Mouse (Mus musculus) G1E (cell line): ENCODE measurements at regions not wholly inside any gene's neighbourhood (a gene's known extent, or its start where the extent isn't known, plus 50 kb on each side); places are given as distances from the start of the nearest gene placed in this dataset.

ENCODE experiments used
- ATAC-seq: 2 replicates; pipeline ENCODE4 v1.8.0; 2016; ENCODE audit warnings: mild to moderate bottlenecking; ENCODE audit not compliant: insufficient number of reproducible peaks, poor library complexity, low FRiP score, severe bottlenecking; ENCODE audit errors: extremely low read depth
- DNase-seq: peaks from one replicate; pipeline ENCODE4 v3.0.0; 2012; ENCODE audit warnings: low spot score
- H3K27me3 ChIP-seq: 2 replicates; pipeline ENCODE4 v1.6.1; 2012; ENCODE audit warnings: mild to moderate bottlenecking, low read length, inconsistent platforms; ENCODE audit not compliant: insufficient read depth
- H3K36me3 ChIP-seq: replicated peaks from 2 replicates; pipeline ENCODE3; 2012; ENCODE audit warnings: mild to moderate bottlenecking, inconsistent platforms
- H3K4me1 ChIP-seq: 2 replicates; pipeline ENCODE4 v1.6.1; 2012; ENCODE audit warnings: low read depth, low read length, inconsistent platforms, mixed read lengths; ENCODE audit not compliant: insufficient read depth
- H3K4me3 ChIP-seq: 2 replicates; pipeline ENCODE4 v1.5.1; 2012; ENCODE audit warnings: low read depth, mild to moderate bottlenecking, inconsistent platforms, low read length, moderate library complexity, mixed read lengths
- H3K9me3 ChIP-seq: replicated peaks from 2 replicates; pipeline ENCODE4 v1.6.1; 2012; ENCODE audit warnings: inconsistent platforms
- CTCF ChIP-seq: IDR thresholded peaks from 2 replicates; pipeline ENCODE4 v1.5.1; 2012; ENCODE audit warnings: low read depth, low read length, inconsistent platforms, mixed read lengths
- GATA1 ChIP-seq: IDR thresholded peaks from 2 replicates; pipeline ENCODE4 v1.6.1; 2012; ENCODE audit warnings: borderline replicate concordance, low read length, inconsistent platforms, mixed read lengths
- GATA2 ChIP-seq: IDR thresholded peaks from 2 replicates; pipeline ENCODE4 v1.6.1; 2012; ENCODE audit warnings: low read depth, low read length, inconsistent platforms, borderline replicate concordance
- POLR2AphosphoS5 ChIP-seq: IDR thresholded peaks from 2 replicates; pipeline ENCODE4 v1.6.1; 2012; ENCODE audit warnings: low read depth, low read length, inconsistent platforms; ENCODE audit not compliant: insufficient replicate concordance
- TAL1 ChIP-seq: conservative IDR thresholded peaks from 2 replicates; pipeline ENCODE4 v1.6.1; 2012; ENCODE audit warnings: low read depth, low read length, inconsistent platforms, mixed read lengths

DNA sequence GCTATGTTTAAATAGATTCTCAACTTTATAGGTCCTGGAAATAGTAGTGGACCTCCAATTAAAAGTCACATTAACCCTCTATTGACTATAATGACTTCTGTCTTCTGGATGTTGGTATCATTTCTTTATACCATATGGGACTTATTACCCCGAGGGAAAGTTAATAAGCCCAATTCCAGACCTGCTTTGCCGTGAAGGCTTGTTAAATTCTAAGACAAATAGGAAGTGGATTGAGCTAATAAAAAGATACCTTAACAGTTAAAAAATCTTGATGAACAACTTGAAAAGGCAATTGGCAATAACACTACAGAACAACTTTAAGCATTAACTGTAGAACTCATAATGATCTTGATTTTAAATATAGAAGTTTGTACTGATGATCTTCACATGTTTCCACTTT lies 309.0 kb downstream of the Hace1 start:
- DNase-seq (no peak), ATAC-seq (no peak)
- Histone ChIP-seq H3K4me3 (no peak overlapping the region), H3K9me3 (no peaks in the 10 kb centered on the region), H3K36me3 (no peaks in the 10 kb centered on the region), H3K4me1 (no peaks in the 10 kb centered on the region), H3K27me3 (no peaks in the 10 kb centered on the region)
- TF ChIP-seq GATA2 (no peak), CTCF (no peak)

DNA sequence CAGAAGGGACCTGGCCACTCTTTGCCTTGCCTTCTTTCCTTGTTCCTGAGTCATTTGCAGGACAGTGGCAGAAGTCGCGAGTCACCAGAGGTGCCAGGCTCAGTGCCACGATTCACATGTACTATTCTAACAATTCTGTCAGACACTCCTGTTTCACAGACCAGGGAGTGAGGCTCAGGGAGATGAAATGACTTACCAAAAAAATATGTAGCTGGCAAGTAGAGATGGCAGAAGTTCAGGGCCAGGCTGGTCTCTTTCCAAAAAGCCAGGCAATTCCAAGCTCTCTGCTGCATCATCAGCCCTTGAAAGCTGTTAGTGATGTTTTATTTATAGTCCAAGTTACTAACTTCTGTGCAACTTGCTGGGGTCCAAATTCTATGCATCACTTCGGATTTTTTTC lies 311.2 kb downstream of the Hace1 start:
- H3K9me3 ChIP-seq: no peaks in the 10 kb centered on the region
- no peak for DNase-seq
- no peaks in the 10 kb centered on the region for H3K4me1 ChIP-seq
- TF ChIP-seq CTCF (no peak), TAL1 (no peak), GATA1 (no peak), POLR2AphosphoS5 (no peak), GATA2 (no peak)
- no peak for ATAC-seq
- no peaks in the 10 kb centered on the region for H3K27me3 ChIP-seq
- H3K4me3 ChIP-seq: no peak overlapping the region
- H3K36me3 ChIP-seq: no peaks in the 10 kb centered on the region

DNA sequence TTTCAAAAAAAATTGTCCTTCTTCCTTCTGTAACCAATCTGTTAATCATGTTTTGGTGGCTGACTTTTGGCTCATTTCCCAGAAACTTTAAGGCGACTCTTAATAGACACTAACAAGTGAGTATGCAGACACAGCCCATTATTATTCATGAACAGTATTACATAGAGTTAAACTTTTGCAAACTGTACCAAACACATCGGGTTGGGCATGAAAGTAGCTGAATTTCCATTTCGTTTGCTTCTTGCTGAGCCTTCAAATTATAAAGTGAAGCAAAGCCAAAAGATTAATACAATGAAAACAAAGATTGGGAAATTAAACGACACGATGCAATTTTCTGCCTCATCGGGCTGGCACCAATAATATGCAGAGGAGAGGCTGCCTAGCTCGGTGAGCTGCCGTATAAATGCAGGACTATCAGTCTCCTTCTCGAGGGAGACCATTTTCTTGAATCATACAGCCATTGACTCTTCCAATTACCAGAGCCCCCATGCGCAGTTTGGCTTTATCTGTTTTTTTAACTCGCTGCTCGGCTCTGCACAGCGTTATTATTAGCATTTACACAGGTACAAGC lies 311.8 kb downstream of the Hace1 start:
- Histone ChIP-seq H3K4me3 (no peak overlapping the region), H3K27me3 (no peaks in the 10 kb centered on the region), H3K9me3 (no peaks in the 10 kb centered on the region), H3K4me1 (no peaks in the 10 kb centered on the region), H3K36me3 (no peaks in the 10 kb centered on the region)
- ATAC-seq (no peak), DNase-seq (no peak)
- no peak for TF ChIP-seq POLR2AphosphoS5
- no peak for TF ChIP-seq GATA2
- no peak for TF ChIP-seq GATA1
- no peak for TF ChIP-seq TAL1
- TF ChIP-seq CTCF: no peak

DNA sequence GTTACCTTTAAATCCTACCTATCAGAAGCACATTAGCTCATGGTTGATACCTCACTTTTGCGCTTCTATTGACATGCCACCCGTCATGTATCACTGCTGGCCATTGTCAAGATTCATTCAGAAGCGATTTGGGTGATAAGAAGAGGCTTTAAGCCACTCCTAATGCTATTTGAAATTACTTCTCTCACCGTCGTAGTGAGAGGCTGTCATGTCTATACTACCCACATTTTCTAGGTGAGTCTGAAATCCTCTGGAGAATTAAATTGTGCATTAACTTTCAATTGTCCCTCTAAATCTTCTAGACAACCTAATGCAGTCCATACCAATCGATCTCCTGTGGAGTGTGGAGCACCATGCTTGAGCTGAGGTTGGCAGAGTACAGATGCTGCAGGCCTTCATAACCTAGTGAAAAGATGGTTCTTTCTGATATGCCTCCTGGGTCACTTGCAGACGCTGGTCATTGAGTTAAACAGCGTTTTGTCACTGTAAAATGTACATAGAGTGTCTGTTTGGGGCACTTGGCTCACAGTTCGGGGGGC lies 312.5 kb downstream of the Hace1 start:
- TF ChIP-seq POLR2AphosphoS5: no peak
- no peak for TF ChIP-seq GATA1
- TF ChIP-seq GATA2: no peak
- no peak for TF ChIP-seq TAL1
- TF ChIP-seq CTCF: no peak
- Histone ChIP-seq H3K27me3 (no peaks in the 10 kb centered on the region), H3K9me3 (no peaks in the 10 kb centered on the region), H3K36me3 (no peaks in the 10 kb centered on the region), H3K4me3 (no peak overlapping the region), H3K4me1 (no peaks in the 10 kb centered on the region)
- DNase-seq (no peak), ATAC-seq (no peak)

DNA sequence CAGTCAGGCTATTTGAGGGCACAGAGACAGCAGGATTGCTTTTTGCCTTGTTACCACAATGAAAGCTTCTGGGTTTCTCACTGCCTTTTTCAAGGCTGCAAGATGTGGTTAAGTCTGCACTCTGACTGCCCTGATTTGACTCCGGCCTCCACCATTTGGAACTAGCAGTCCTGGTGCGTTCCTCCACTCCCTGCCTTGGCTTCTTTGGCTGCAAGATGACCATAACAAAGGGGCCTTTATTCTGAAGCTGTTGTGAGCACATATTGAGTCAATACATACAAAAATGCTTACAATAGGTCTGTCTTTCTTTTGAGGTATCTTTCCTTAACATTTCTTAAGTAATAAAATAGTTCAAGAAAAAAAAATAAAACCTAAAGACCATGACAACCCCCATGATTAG lies 314.8 kb downstream of the Hace1 start:
- Histone ChIP-seq H3K27me3 (no peaks in the 10 kb centered on the region), H3K9me3 (no peaks in the 10 kb centered on the region), H3K36me3 (no peaks in the 10 kb centered on the region), H3K4me1 (no peaks in the 10 kb centered on the region), H3K4me3 (no peak overlapping the region)
- no peak for DNase-seq
- TF ChIP-seq TAL1: no peak
- TF ChIP-seq GATA1: no peak
- TF ChIP-seq CTCF: no peak
- TF ChIP-seq POLR2AphosphoS5: no peak
- TF ChIP-seq GATA2: no peak
- ATAC-seq: no peak

DNA sequence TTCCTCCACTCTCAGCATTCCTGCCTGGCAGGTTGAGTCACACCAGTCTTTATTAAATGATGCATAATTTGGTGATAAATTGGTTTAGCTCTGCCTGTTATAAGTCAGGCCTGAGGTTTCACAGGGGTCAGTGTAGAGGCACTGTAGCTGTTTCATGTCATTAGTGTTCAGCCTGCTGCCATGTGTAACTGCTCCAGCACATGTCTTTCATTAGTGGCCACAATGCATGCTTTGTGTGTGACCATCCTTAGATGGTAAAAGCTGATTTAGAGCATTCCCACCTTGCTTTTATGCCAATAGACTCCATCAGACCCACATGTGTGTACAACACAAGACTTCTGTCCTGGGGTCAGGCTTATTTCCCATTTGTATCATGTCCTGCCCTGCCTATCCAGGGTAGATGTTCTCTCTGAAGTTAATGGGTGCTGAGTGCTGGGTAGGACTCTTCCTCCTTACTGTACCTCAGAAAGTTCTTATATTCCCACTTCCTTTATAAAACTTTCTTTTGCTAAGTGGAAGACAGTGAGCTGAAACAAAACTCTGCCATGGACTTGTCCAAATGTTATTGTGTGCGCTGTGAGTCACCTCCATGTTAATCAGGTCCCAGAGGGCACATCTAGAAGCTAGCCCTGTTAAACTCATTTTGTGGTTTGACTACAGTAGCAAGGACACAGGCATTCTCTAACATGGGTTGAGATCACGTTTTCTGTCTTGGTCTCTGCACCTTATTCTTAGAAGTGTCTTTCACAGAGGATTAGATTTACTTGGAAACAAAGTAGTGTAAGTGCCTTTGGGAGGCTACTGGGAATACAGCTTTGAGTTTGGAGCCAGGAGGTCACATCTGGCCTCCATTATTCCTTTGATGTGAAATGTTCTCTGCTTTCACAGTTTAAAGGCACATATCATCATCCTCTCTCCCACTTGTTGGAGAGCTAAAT lies 316.5 kb downstream of the Hace1 start:
- Histone ChIP-seq H3K27me3 (no peaks in the 10 kb centered on the region), H3K4me1 (no peaks in the 10 kb centered on the region), H3K9me3 (no peaks in the 10 kb centered on the region), H3K36me3 (no peaks in the 10 kb centered on the region), H3K4me3 (no peak overlapping the region)
- TF ChIP-seq CTCF (no peak), POLR2AphosphoS5 (no peak), GATA2 (no peak), TAL1 (no peak), GATA1 (no peak)
- DNase-seq (no peak), ATAC-seq (no peak)
